Mouse (Mus musculus) intestine, postnatal 0 days (tissue): ENCODE measurements around the gene Frmpd1. TPM values are rescaled to one million over a fixed set of nuclear protein-coding genes. Genes with fewer than 3 reads are reported as not detected.
A peak's percentile ranks its signal among the peaks of the same experiment; 100 is the strongest.

Experiments used
- ATAC-seq: fragments of 200-750 bp; cut with Nextera tagmentation; 2 replicates; pipeline ENCODE4 v1.8.0; 2017; ENCODE audit warnings: mild to moderate bottlenecking, moderate TSS enrichment, moderate library complexity
- H3K27ac ChIP-seq: fragments of 300-500 bp; sonication (generic); 2 replicates; pipeline ENCODE4 v1.5.1; 2014; ENCODE audit warnings: mild to moderate bottlenecking, low read depth, low read length, moderate library complexity
- H3K27me3 ChIP-seq: fragments of 300-500 bp; sonication (generic); replicated peaks from 2 replicates; pipeline ENCODE4 v1.6.1; 2014; ENCODE audit warnings: low read length, mixed read lengths; ENCODE audit not compliant: control insufficient read depth, insufficient read depth
- H3K36me3 ChIP-seq: fragments of 300-500 bp; sonication (generic); 2 replicates; pipeline ENCODE4 v1.6.1; 2014; ENCODE audit warnings: mild to moderate bottlenecking, moderate library complexity; ENCODE audit not compliant: control insufficient read depth, insufficient read depth
- H3K4me1 ChIP-seq: fragments of 300-500 bp; sonication (generic); replicated peaks from 2 replicates; pipeline ENCODE4 v1.6.1; 2014; ENCODE audit warnings: antibody characterized with exemption, low read length, mixed read lengths; ENCODE audit not compliant: control insufficient read depth, insufficient read depth
- H3K4me2 ChIP-seq: fragments of 300-500 bp; sonication (generic); replicated peaks from 2 replicates; pipeline ENCODE4 v1.6.1; 2014; ENCODE audit warnings: low read depth, mild to moderate bottlenecking, moderate library complexity
- H3K4me3 ChIP-seq: fragments of 300-500 bp; sonication (generic); 2 replicates; pipeline ENCODE4 v1.5.1; 2014; ENCODE audit warnings: low read depth, low read length
- H3K9ac ChIP-seq: fragments of 300-500 bp; sonication (generic); 2 replicates; pipeline ENCODE4 v1.6.1; 2014; ENCODE audit warnings: mild to moderate bottlenecking, low read depth, low read length
- H3K9me3 ChIP-seq: fragments of 300-500 bp; sonication (generic); 2 replicates; pipeline ENCODE4 v1.6.1; 2016; ENCODE audit warnings: mixed run types; ENCODE audit not compliant: control insufficient read depth
- CTCF ChIP-seq: sonication (generic); IDR thresholded peaks from 2 replicates; pipeline ENCODE4 v1.5.1; 2016; ENCODE audit warnings: low read depth, mild to moderate bottlenecking, control low read depth, antibody characterized with exemption, moderate library complexity
- WGBS: fragments of 180-500 bp; shearing (Covaris S2); extraction: QIAGEN DNeasy Blood & Tissue Kit; methylation state at CpG from one replicate; pipeline ENCODE4 v1.1.7; 2014; 5-methylcytosine and 5-hydroxymethylcytosine counted together
- polyA plus RNA-seq: library from polyadenylated mRNA; unstranded; fragments of >200 nt; fragmentation: Nextera tagmentation; extraction: Ambion mirVana; gene quantifications from 2 replicates; pipeline ENCODE4 v1.2.1, GENCODE M21; 2015

Frmpd1 gene
- polyA plus RNA-seq, 1 experiment from 2014 or later = 0.20 TPM

GRCm38 (mm10) chr4:45158608-45159007, 26.1 kb upstream of the Frmpd1 start:
- ATAC-seq = no peak
- TF ChIP-seq CTCF = no peak
- Histone ChIP-seq H3K36me3 (no peaks in the 10 kb centered on the region), H3K4me1 (no peaks in the 10 kb centered on the region), H3K9ac (no peak overlapping the region), H3K9me3 (no peaks in the 10 kb centered on the region), H3K4me3 (no peak overlapping the region), H3K27me3 (no peaks in the 10 kb centered on the region), H3K4me2 (no peak overlapping the region), H3K27ac (no peak overlapping the region)
- 64% methylated on average over 9 of the region's 9 CpGs for WGBS

- Histone ChIP-seq H3K27me3 (no peaks in the 10 kb centered on the region), H3K9ac (no peak overlapping the region), H3K4me2 (no peak overlapping the region), H3K4me3 (no peak overlapping the region), H3K36me3 (no peaks in the 10 kb centered on the region), H3K27ac (no peak overlapping the region), H3K4me1 (no peaks in the 10 kb centered on the region), H3K9me3 (no peaks in the 10 kb centered on the region)
- TF ChIP-seq CTCF = no peak
- ATAC-seq = no peak
- 68% methylated on average over 6 of the region's 6 CpGs for WGBS
Observed at GRCm38 (mm10) chr4:45160773-45161172, 23.9 kb upstream of the Frmpd1 start.

DNA sequence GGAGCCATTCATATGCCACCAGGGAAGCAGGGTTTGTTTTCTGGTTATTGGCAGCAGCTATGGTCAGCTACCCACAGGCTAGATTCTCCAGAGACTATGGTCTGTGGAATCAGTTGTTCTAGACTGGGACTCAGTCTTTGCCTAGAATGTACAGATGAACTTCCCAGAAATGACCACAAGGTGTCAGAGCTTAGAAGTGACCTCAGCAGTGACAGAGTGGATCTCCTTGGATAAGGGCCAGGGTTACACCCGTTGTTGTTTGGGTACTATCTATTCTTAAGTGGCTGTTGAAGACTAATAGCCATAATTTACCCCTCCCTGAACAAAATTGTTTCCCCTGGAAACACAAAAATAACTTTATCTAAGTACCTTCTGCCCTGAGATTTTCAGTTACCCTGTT, 21.0 kb upstream of the Frmpd1 start:
- Histone ChIP-seq H3K4me3 (no peak overlapping the region), H3K27ac (no peak overlapping the region)

DNA sequence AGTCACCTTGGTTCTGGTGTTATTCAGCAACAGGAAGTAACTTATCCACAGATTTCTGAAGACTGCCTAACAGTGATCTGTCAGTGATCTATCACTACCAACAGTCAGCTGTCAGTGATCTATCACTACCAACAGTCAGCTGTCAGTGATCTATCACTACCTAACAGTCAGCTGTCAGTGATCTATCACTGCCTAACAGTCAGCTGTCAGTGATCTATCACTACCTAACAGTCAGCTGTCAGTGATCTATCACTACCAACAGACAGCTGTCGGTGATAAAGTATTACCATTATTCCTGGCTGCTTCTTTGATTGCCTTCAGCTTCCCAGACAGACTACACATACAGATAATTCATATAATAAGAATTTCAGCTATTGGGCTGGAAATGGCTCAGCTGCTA, 19.2 kb upstream of the Frmpd1 start:
- no peaks in the 10 kb centered on the region for H3K9me3 ChIP-seq
- H3K4me1 ChIP-seq = no peaks in the 10 kb centered on the region

More for the DNA sequence above, 21.0 kb upstream of the Frmpd1 start:
- 3% methylated on average over 1 of the region's 1 CpGs for WGBS
- Histone ChIP-seq H3K36me3 (no peaks in the 10 kb centered on the region), H3K9ac (no peak overlapping the region), H3K27me3 (no peaks in the 10 kb centered on the region), H3K4me2 (no peak overlapping the region), H3K9me3 (no peaks in the 10 kb centered on the region), H3K4me1 (no peaks in the 10 kb centered on the region)
- no peak for ATAC-seq
- TF ChIP-seq CTCF = peak; percentile 73

GRCm38 (mm10) chr4:45165955-45166354, 18.7 kb upstream of the Frmpd1 start:
- H3K36me3 ChIP-seq = no peaks in the 10 kb centered on the region
- ATAC-seq = no peak
- H3K4me3 ChIP-seq = no peak overlapping the region
- no peak for TF ChIP-seq CTCF
- 83% methylated on average over 3 of the region's 3 CpGs for WGBS
- H3K9me3 ChIP-seq = no peaks in the 10 kb centered on the region
- H3K9ac ChIP-seq = no peak overlapping the region
- no peak overlapping the region for H3K27ac ChIP-seq
- H3K4me1 ChIP-seq = no peaks in the 10 kb centered on the region
- H3K27me3 ChIP-seq = no peaks in the 10 kb centered on the region
- no peak overlapping the region for H3K4me2 ChIP-seq

More for the DNA sequence above, 19.2 kb upstream of the Frmpd1 start:
- Histone ChIP-seq H3K36me3 (no peaks in the 10 kb centered on the region), H3K9ac (no peak overlapping the region), H3K4me2 (no peak overlapping the region), H3K4me3 (no peak overlapping the region), H3K27me3 (no peaks in the 10 kb centered on the region), H3K27ac (no peak overlapping the region)
- 94% methylated on average over 1 of the region's 1 CpGs for WGBS
- no peak for ATAC-seq
- TF ChIP-seq CTCF = no peak

DNA sequence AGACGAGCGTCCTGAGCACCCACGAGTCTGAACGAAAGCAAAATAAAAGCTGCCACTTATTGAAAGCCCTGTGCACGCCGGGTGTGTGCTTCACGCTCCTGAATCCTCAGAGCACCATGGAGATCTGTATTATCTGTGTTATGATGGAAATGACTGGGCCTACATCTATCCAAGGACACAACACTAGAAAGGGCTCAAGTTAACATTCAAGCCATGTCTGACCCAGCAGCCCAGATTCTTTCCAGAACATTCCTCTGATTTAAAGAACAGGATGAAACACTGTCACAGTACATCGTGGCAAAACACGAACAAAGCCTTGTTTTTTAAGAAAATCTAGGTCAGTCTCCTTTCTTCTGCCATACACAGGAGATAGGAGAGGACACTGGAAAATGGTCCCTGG, 13.3 kb upstream of the Frmpd1 start:
- no peaks in the 10 kb centered on the region for H3K9me3 ChIP-seq
- 86% methylated on average over 9 of the region's 9 CpGs for WGBS
- no peaks in the 10 kb centered on the region for H3K36me3 ChIP-seq
- no peak overlapping the region for H3K4me2 ChIP-seq
- H3K27ac ChIP-seq = no peak overlapping the region
- TF ChIP-seq CTCF = no peak
- no peaks in the 10 kb centered on the region for H3K4me1 ChIP-seq
- H3K27me3 ChIP-seq = no peaks in the 10 kb centered on the region
- H3K4me3 ChIP-seq = no peak overlapping the region
- H3K9ac ChIP-seq = no peak overlapping the region
- no peak for ATAC-seq

GRCm38 (mm10) chr4:45183818-45184520, 706 bp upstream of the Frmpd1 start:
- Histone ChIP-seq H3K9ac (peak overlapping the region; percentile 42; the same call in 1 of the 2 replicates), H3K27me3 (peaks cover 34% of the 10 kb centered on the region; the same call in 1 of the 2 replicates), H3K4me3 (peak overlapping the region; percentile 56), H3K36me3 (no peaks in the 10 kb centered on the region), H3K4me2 (peak overlapping the region; percentile 98), H3K4me1 (peaks cover 6% of the 10 kb centered on the region; the same call in 1 of the 2 replicates), H3K9me3 (no peaks in the 10 kb centered on the region), H3K27ac (no peak overlapping the region)
- 31% methylated on average over 13 of the region's 13 CpGs for WGBS
- ATAC-seq = no peak; the same call in 1 of the 2 replicates
- TF ChIP-seq CTCF = no peak
